Mouse (Mus musculus) gastrocnemius, postnatal 14 days (tissue): ENCODE measurements around the gene Slc39a13. TPM values are rescaled to one million over a fixed set of nuclear protein-coding genes. Genes with fewer than 3 reads are reported as not detected.
"Not testable (repeated sequence)": the region's sequence is repeated elsewhere in the genome, so short reads cannot be mapped to it uniquely, and the experiment has no call there.

Experiments
- DNase-seq: peaks from one replicate; pipeline ENCODE4 v3.0.0; 2021; ENCODE audit warnings: mixed read lengths
- intact Hi-C: fragments of 180-260 bp; cut with DNase I; formaldehyde crosslinking; loops from one replicate; pipeline ENCODE4 v1.15.1; 2025; ENCODE audit warnings: low total_unique reads
- total RNA-seq, 2 experiments: library from RNA; stranded (reverse); gene quantifications; 2 replicates each; pipeline ENCODE4 v1.2.3; 2021

The Slc39a13 gene
- total RNA-seq, 2 experiments from 2014 or later, result 21.7 to 25.9 TPM

DNA sequence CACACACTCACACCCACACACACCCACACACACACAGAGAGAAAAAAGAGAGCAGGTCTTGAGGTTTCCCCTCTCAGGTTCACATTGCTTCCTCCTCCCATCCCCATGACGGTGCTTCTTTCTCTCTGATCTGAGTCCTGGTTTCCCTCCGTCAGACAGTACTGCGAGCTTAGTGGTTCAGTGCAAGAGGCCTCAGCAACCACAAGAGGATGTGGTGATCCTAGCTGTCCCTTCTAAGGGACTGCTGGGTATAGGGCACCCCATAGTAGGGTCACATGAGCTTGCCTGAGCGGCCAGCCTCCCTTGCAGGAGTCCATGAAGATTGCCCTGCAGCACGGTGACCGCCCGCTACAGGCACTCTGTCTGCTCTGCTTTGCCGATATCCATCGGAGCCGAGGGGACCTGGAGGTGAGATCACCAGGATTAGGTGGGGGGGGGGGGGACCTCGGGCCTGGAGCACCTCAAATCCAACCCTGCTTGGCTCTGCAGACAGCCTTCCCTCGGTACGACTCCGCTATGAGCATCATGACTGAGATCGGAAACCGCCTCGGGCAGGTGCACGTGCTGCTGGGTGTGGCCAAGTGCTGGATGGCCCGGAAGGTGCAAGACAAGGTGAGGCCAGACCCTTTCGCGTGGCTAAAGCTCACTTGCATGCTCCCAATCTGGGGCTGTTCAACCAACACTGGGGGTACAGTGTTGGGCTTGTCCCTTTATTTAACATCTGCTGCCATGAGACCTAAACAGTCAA is 27.4 kb downstream of the Slc39a13 start:
- intact Hi-C loops, result no loop called here
- DNase-seq, result no peak

- DNase-seq, result no peak
- intact Hi-C loops, result no loop called here
Measured at GRCm38 (mm10) chr2:91041786-91042185, 28.4 kb downstream of the Slc39a13 start.

GRCm38 (mm10) chr2:91035385-91035784 is 34.8 kb downstream of the Slc39a13 start, which contains the start of gene Rapsn:
Gene Rapsn, plus strand, starts transcription at chr2:91035620.
- intact Hi-C loops, result no loop called here

GRCm38 (mm10) chr2:91033000-91033399 is 37.2 kb downstream of the Slc39a13 start:
- DNase-seq, result no peak
- intact Hi-C loops, result no loop called here

More at GRCm38 (mm10) chr2:91035385-91035784, 34.8 kb downstream of the Slc39a13 start, which contains the start of gene Rapsn:
- DNase-seq, result peak; percentile 79

DNA sequence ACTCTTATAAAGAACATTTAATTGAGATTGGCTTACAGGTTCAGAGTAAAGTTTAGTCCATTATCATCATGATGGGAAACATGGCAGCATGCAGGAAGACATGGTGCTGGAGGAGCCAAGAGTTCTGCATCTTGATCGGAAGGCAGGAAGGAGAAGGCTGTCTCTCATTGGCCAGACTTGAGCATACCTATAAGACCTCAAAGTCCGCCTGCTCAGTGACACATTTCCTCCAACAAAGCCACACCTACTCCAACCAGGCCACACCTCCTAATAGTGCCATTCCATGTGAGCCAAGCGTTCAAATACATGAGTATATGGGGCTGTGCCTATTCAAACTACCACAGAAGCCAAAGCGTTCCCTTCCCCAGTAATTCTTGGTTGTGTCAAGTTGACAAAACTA is 39.0 kb downstream of the Slc39a13 start:
- intact Hi-C loops, result no loop called here
- DNase-seq, result no peak

- intact Hi-C loops, result no loop called here
- no peak for DNase-seq
Measured at GRCm38 (mm10) chr2:91027391-91028214, 42.6 kb downstream of the Slc39a13 start.

- no peak for DNase-seq
- intact Hi-C loops, result no loop called here
Measured at GRCm38 (mm10) chr2:91026491-91026890, 43.7 kb downstream of the Slc39a13 start.

DNA sequence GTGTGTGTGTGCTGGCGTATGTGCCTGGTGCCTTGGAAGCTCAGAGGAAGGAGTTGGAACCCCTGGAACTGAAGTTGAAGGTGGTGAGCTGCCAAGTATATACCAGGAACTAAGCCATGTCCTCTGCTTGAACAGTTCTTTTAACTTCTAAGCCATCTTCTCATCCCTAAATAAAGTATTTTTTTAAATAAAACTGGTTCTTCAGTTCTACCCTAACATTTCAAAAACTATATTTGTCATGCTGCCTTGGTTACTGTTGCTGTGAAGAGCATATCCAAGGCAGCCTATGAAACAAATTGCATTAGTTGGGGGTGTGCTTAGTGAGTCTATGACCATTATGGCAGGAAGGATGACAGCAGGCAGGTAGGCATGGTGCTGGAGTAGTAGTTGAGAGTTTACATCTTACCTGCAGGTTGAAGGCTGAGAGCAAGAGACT is 45.1 kb downstream of the Slc39a13 start:
- no peak for DNase-seq
- intact Hi-C loops, result no loop called here

- DNase-seq, result no peak
- intact Hi-C loops, result no loop called here
Measured at GRCm38 (mm10) chr2:91023956-91024355, 46.3 kb downstream of the Slc39a13 start.

DNA sequence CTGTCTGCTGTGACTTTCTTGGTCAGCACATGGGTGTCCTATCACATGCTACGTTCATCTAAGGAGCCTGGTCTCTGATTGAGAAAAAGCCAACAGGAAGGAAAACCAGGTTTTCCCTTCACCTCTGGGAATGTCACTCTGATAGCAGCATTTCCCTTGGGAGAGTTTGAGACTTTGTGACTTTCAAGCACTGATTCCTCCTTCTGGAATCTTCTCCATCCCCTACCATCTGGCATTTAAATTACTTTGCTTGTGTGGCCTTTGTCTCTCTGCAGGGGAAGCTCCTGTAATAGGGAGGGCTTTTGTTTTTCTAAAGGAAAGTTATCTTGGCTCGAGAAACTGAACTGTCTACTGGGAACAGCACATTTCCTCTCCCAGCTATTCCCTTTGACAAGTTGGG is 47.1 kb downstream of the Slc39a13 start:
- no peak for DNase-seq
- intact Hi-C loops, result no loop called here

GRCm38 (mm10) chr2:91022266-91022665 is 48.0 kb downstream of the Slc39a13 start:
- DNase-seq, intact Hi-C loops: not testable (repeated sequence)

- intact Hi-C loops, result no loop called here
- DNase-seq, result no peak
Measured at GRCm38 (mm10) chr2:91019911-91020310, 50.3 kb downstream of the Slc39a13 start.

DNA sequence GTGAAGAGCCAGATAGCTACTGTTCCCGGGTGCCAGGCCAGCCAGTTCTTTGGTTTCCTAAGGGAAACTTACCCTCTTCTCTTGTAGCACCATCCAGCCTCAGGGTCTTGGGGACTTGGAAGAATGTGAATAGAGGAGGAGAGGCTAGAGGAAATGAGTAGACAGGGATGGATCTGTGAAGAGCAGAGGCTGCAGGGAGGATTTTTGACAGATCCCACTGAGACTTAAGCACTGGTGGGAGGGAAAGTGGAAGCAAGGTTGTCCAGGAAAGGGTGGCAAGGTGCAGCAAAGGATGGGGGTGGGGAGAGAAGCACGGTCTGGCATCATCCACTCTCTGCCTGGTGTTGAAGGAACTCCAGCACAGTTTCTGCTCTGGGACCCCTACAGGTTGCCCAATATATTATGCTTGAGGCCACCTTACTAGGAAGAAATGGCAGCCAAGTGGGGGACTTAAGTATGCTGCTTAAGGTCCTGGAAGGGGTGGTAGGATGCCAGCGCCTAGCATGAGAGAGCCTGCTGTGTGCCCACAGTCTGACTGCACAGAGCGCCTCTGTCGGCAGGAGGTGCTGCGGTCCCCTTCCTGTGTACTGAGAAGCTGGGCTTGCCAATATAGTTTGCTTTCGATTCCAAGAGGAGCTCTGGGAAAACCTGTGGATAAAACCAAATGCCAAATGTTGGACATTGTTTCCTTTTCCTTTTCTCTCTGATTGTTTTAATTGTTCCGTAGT is 52.0 kb downstream of the Slc39a13 start:
- intact Hi-C loops, result no loop called here
- DNase-seq, result peak; percentile 52

GRCm38 (mm10) chr2:91015386-91015785 is 54.8 kb downstream of the Slc39a13 start:
- DNase-seq, result no peak
- intact Hi-C loops, result no loop called here

DNA sequence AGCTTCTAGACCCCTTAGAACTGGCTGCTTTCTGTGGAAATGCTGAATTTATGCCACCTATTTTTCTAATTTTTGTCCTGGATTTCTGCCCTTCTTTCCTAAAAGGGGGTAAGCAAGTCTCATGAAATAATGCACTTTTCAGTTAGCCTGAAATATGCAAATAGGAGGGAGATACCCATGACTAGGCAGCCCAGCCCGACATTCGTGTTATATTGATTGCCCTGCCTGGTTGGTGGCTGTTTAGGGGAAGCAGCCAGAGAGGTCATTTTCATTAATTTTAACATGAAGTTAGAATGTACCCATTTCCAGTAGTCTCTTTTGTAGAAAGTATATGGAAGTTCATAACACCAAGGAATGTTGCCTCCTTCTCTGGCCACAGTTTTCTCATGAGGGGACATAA is 56.3 kb downstream of the Slc39a13 start:
- intact Hi-C loops, result no loop called here
- DNase-seq, result no peak

Other genes starting within 250 kb of the Slc39a13 start
- 100 to 1,000 TPM; 144 to 162 TPM for gene Mtch2, start 223.3 kb downstream of the Slc39a13 start, total RNA-seq
- 1 to 10 TPM; 5.0 to 6.5 TPM for gene C1qtnf4, start 184.6 kb downstream of the Slc39a13 start, total RNA-seq
- gene Kbtbd4, start 165.7 kb downstream of the Slc39a13 start, total RNA-seq, result 10 to 100 TPM; 12.9 to 14.5 TPM
- 100 to 1,000 TPM; 444 to 537 TPM for gene Ndufs3, start 165.6 kb downstream of the Slc39a13 start, total RNA-seq
- gene Celf1, start 130.0 kb downstream of the Slc39a13 start, total RNA-seq, result 10 to 100 TPM; 40.7 to 44.0 TPM
- gene Rapsn, start 34.8 kb downstream of the Slc39a13 start, total RNA-seq, result 10 to 100 TPM; 22.4 to 23.0 TPM
- 100 to 1,000 TPM; 279 to 288 TPM for gene Psmc3, start 16.4 kb downstream of the Slc39a13 start, total RNA-seq
- 1 to 10 TPM; 1.5 to 2.1 TPM for gene Spi1, start 12.0 kb upstream of the Slc39a13 start, total RNA-seq
- under 1 TPM in 1 of 2 experiments, not detected in 1; 0.09 TPM for gene Mybpc3, start 47.7 kb upstream of the Slc39a13 start, total RNA-seq
- gene Madd, start 113.4 kb upstream of the Slc39a13 start, total RNA-seq, result 1 to 10 TPM; 5.0 to 5.9 TPM
- 1 to 10 TPM; 5.1 to 9.1 TPM for gene Nr1h3, start 132.4 kb upstream of the Slc39a13 start, total RNA-seq
- gene Acp2, start 132.5 kb upstream of the Slc39a13 start, total RNA-seq, result 10 to 100 TPM; 11.6 to 12.5 TPM
- 1 to 10 TPM; 3.1 to 4.1 TPM for gene Ddb2, start 166.6 kb upstream of the Slc39a13 start, total RNA-seq
- 100 to 1,000 TPM; 282 to 292 TPM for gene Pacsin3, start 185.5 kb upstream of the Slc39a13 start, total RNA-seq
- gene Arfgap2, start 194.6 kb upstream of the Slc39a13 start, total RNA-seq, result 100 to 1,000 TPM in 1 of 2 experiments, 10 to 100 TPM in 1; 74.4 to 104 TPM